Mouse (Mus musculus): Measurements from ENCODE around the gene Pex16.
"Not testable (repeated sequence)": the region's sequence is repeated elsewhere in the genome, so short reads cannot be mapped to it uniquely, and the experiment has no call there.

The Pex16 gene

GRCm38 (mm10) chr2:92388891-92389641 lies 14.6 kb downstream of the Pex16 start:
- peak; percentile 92 to 94 for DNase-seq (ENCODE audit: low spot score in 2 of 2)

GRCm38 (mm10) chr2:92389645-92390044 lies 15.2 kb downstream of the Pex16 start:
- no peak for DNase-seq (ENCODE audit: low spot score in 2 of 2)

- no peak for DNase-seq (ENCODE audit: low spot score in 2 of 2)
Observed at GRCm38 (mm10) chr2:92390206-92390930, 15.9 kb downstream of the Pex16 start.

- peak in 1 of 2 experiments; percentile 56 for DNase-seq (ENCODE audit: low spot score in 2 of 2)
Observed at GRCm38 (mm10) chr2:92391116-92391515, 16.6 kb downstream of the Pex16 start.

- no peak for DNase-seq (ENCODE audit: low spot score in 2 of 2)
Observed at GRCm38 (mm10) chr2:92391703-92392317, 17.3 kb downstream of the Pex16 start.

DNA sequence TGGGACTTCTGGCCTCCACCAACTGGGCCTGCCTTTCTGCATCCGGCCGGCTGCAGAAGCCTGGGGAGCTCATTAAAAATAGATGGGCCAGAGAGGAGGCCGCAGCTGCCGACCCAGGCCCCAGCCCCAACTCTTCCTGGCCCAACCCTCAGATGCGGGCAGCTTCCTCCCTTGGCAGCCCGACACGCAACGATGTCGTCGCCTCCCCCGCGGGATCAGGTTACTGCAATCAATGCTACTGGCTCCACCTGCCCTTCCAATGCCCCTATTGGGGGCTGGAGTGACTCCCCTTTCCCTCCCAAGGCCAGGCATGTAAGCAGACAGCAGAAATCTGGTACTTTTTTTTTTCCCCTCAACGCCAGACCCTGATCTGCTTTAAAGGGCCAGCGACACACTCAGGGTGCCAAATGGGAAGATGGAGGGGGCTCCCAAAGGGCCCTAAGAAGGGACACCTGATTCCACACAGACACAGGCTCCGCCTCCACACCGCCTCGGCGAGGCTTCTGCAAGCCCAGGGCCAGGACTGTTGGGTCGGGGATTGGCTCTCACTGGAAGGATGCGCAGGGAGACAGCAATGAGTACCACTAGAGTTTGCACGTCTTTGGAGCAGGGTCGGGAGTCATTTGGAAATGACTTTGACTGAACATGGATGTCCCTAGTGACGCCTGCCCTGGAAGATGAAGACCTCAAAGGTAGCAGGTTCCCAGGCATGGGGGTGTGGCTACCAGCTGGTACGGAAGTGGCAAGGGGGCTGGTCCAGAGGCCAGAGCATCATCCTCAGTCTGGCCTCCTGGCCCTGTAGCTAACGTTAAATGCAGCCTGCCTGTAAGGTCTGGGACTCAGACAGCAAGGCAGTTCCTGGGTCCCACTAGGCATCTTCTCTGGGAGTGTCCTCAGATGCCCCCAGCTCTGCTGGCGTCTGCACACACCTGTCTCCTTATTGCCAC lies 18.1 kb downstream of the Pex16 start:
- no peak for DNase-seq (ENCODE audit: low spot score in 2 of 2)

GRCm38 (mm10) chr2:92395535-92395934 lies 21.1 kb downstream of the Pex16 start:
- DNase-seq (ENCODE audit: low spot score in 2 of 2), result no peak

DNA sequence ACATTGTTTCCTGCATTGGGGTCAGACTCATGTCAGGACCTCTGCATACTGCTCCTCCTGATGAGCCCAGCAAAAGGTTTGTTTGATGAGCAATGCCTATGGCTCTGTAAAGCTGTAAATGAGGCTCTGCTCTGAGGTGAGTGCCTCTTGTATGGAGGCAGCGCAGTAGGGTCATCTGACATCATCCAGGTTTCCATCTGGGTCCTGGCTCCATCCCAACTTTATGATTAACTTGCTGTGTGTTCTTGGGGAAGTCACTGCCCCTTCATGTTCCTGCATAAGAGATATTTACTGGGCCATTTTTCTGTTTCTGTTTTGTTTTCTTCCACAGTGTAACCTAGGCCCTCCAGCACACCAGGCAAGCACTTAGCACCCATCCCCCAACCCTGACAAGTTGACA lies 23.0 kb downstream of the Pex16 start:
- DNase-seq (ENCODE audit: low spot score in 2 of 2), result no peak

GRCm38 (mm10) chr2:92399877-92400276 lies 25.4 kb downstream of the Pex16 start:
- DNase-seq (ENCODE audit: low spot score in 2 of 2), result not testable (repeated sequence)

DNA sequence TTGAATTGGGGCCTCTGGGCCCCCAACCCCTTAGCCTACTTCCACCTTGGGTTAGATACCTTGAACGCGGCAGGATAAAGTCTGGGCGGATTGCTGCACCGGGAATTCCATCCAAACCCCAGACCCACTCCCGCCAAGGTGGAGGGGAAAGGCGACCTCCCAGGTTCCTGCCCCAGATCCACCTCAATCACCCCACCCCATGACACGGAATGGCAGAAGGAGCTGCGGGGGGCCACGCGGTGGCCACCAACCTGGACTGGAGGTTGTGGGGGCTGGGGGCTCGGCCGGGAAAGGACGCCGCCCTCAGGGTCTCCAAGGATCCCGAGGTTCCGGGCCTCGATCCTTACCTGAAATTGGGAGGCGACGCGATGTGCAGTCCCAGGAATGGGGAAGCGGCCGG lies 26.2 kb downstream of the Pex16 start:
- no peak for DNase-seq (ENCODE audit: low spot score in 2 of 2)

GRCm38 (mm10) chr2:92401091-92401561 lies 26.6 kb downstream of the Pex16 start, which contains the start of gene Mapk8ip1:
Mapk8ip1 (minus strand) TSS chr2:92401263.
- no peak for DNase-seq (ENCODE audit: low spot score in 2 of 2)

GRCm38 (mm10) chr2:92402591-92403326 lies 28.3 kb downstream of the Pex16 start:
- no peak for DNase-seq (ENCODE audit: low spot score in 2 of 2)

GRCm38 (mm10) chr2:92403776-92404319 lies 29.4 kb downstream of the Pex16 start:
- DNase-seq (ENCODE audit: low spot score in 2 of 2), result no peak

DNA sequence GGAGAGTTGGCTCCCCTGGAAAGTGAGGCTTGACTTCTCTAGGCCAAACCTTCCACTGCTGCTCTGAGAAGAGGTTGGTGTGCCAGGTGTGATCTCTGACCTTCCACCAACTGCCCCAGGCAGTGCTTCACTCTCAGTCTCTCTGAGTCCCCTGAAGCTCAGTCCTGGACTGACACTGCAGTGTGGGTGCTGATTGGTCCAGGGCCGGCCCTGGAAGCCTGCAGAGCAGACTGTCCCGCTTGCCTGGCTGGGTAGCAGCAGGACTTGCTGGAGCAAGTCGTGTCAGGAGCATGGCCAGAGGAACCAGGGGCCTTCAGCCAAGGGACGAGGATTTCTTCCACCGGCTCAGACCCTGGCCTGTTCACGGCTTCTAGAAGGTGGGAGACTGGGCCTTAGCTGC lies 30.3 kb downstream of the Pex16 start:
- DNase-seq (ENCODE audit: low spot score in 2 of 2), result no peak

DNA sequence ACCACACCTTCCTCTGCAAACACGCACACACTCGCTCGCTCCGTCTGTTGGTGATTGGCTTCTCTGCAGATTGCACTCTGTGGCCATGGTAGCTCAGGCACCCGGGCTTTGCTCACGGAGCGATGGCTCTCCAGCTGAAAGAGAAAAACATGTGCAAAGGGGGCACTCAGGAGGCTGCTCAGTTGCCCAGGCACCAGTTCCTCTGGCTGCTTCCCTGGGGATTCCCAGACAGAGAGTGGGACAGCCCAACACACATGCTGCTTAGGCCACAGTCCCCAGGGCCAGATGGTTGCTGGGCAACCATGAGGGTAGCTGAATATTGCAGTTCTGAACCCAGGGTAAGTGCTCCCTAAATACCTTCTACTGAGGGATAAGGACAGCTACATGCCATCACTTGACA lies 31.2 kb downstream of the Pex16 start:
- DNase-seq (ENCODE audit: low spot score in 2 of 2), result no peak

- no peak for DNase-seq (ENCODE audit: low spot score in 2 of 2)
Observed at GRCm38 (mm10) chr2:92408309-92409045, 34.0 kb downstream of the Pex16 start.

DNA sequence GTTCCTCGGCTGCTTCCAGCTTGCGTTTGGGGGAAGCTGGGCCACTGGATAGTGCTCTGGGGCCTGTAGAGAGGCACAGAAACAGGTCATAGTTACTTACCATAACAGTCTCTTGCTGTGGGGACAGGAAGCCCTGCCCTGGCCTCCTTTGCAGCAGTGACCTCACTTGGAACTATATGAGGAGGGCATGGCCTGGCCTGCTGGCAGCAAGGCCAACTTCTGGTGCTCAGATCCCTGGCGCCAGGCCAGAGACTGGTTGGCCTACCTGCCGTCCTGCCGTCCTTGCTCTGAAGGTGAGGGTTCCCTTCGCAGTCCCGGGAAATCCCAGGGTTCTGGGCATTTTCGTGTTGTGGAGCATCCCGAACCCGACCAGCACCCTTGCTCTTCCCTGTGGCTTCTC lies 37.2 kb downstream of the Pex16 start:
- DNase-seq (ENCODE audit: low spot score in 2 of 2), result no peak

DNA sequence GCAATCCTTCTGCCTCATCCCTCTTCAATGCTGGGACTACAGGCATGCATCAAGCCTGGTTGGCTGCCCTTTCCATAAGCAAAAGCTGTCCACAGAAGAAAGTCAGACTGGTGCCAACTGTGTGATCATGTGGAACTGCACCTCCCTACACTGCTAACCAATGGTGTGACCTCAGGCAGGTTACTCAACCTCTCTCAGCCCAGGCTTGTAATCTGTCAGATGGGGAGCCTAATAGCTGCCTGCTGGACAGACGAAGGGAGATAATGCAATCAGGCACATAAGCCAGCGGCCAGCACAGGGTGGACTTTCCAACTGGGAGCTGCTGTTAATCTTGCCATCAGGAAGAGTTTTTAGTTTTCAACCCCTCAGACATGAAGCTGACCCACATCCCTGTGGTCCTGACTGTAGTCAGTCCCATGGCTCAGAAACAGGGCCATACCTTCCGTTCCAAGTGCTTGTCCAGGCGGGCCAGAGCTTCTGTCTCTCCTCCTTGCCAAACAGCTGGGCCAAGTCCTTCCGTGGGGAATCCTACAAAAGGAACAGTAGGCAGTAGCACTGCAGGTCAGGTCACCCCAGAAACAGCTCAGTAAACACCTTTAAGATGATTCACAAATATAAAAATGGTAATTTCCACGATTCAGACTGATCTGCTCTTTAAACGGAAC lies 47.4 kb downstream of the Pex16 start:
- no peak for DNase-seq (ENCODE audit: low spot score in 2 of 2)

Measured in right cerebral cortex, adult 2 months (tissue).